Mouse (Mus musculus) thymus, adult 2 months (tissue): ENCODE results near the gene Fadd. TPM values are rescaled to one million over a fixed set of nuclear protein-coding genes. Genes with fewer than 3 reads are reported as not detected.
A peak's percentile ranks its signal among the peaks of the same experiment; 100 is the strongest.

ENCODE experiments used
- DNase-seq: peaks from one replicate; pipeline ENCODE4 v3.0.0; 2021
- H3K27ac ChIP-seq: fragments of 200-500 bp; 2 replicates; pipeline ENCODE4 v1.5.1; 2012; ENCODE audit warnings: low read length, control low read depth; ENCODE audit not compliant: control insufficient read depth, insufficient read depth
- H3K27me3 ChIP-seq: fragments of 200-500 bp; 2 replicates; pipeline ENCODE4 v1.6.1; 2012; ENCODE audit warnings: mild to moderate bottlenecking, low read length, moderate library complexity, mixed read lengths; ENCODE audit not compliant: control insufficient read depth, insufficient read depth
- H3K36me3 ChIP-seq: fragments of 200-500 bp; 2 replicates; pipeline ENCODE4 v1.6.1; 2012; ENCODE audit warnings: mild to moderate bottlenecking, low read length, moderate library complexity; ENCODE audit not compliant: control insufficient read depth, insufficient read depth
- H3K4me1 ChIP-seq: fragments of 200-500 bp; replicated peaks from 2 replicates; pipeline ENCODE4 v1.6.1; 2012; ENCODE audit warnings: low read length; ENCODE audit not compliant: control insufficient read depth, insufficient read depth
- H3K4me3 ChIP-seq: fragments of 200-500 bp; 2 replicates; pipeline ENCODE4 v1.5.1; 2012; ENCODE audit warnings: mild to moderate bottlenecking, low read length, control low read depth, moderate library complexity; ENCODE audit not compliant: control insufficient read depth, insufficient read depth
- CTCF ChIP-seq: fragments of 200-500 bp; IDR thresholded peaks from 2 replicates; pipeline ENCODE4 v1.5.1; 2012; ENCODE audit warnings: mild to moderate bottlenecking, control low read depth, low read length, moderate library complexity, borderline replicate concordance; ENCODE audit not compliant: control insufficient read depth, poor library complexity, insufficient read depth; ENCODE audit errors: extremely low read depth
- POLR2A ChIP-seq: fragments of 200-500 bp; IDR thresholded peaks from 2 replicates; pipeline ENCODE4 v1.6.1; 2012; ENCODE audit warnings: mild to moderate bottlenecking, low read length, control low read depth, moderate library complexity; ENCODE audit not compliant: control insufficient read depth, poor library complexity, insufficient read depth; ENCODE audit errors: extremely low read depth
- WGBS: fragments of 180-500 bp; shearing (Covaris S2); methylation state at CpG from one replicate; pipeline ENCODE4 v1.1.7; 2018; 5-methylcytosine and 5-hydroxymethylcytosine counted together
- polyA plus RNA-seq: library from polyadenylated mRNA; depleted of rRNA; stranded (reverse); fragments of >200 nt; gene quantifications from 2 replicates; pipeline ENCODE4 v1.2.3, GENCODE M21; 2012

Fadd gene
- polyA plus RNA-seq, 1 experiment: 15.2 TPM

GRCm38 (mm10) chr7:144585648-144586047, 3.4 kb upstream of the Fadd start:
- Histone ChIP-seq H3K4me3 (no peak overlapping the region), H3K4me1 (peaks cover 17% of the 10 kb centered on the region), H3K27me3 (no peaks in the 10 kb centered on the region), H3K27ac (no peak overlapping the region), H3K36me3 (no peaks in the 10 kb centered on the region)
- WGBS: 29% methylated on average over 6 of the region's 6 CpGs
- TF ChIP-seq POLR2A (no peak), CTCF (peak; percentile 73; the same call in 1 of the 2 replicates)
- peak; percentile 60 for DNase-seq

- peak; percentile 61 for DNase-seq
- Histone ChIP-seq H3K36me3 (no peaks in the 10 kb centered on the region), H3K27me3 (no peaks in the 10 kb centered on the region), H3K4me3 (no peak overlapping the region), H3K4me1 (peaks cover 18% of the 10 kb centered on the region), H3K27ac (no peak overlapping the region)
- TF ChIP-seq POLR2A (no peak), CTCF (no peak)
- 5% methylated on average over 4 of the region's 4 CpGs for WGBS
Measured at GRCm38 (mm10) chr7:144583619-144584018, 1.4 kb upstream of the Fadd start.

- peak; percentile 82 for DNase-seq
- Histone ChIP-seq H3K27ac (peak overlapping the region; percentile 65), H3K27me3 (no peaks in the 10 kb centered on the region), H3K4me1 (peaks cover 18% of the 10 kb centered on the region), H3K4me3 (peak overlapping the region; percentile 78), H3K36me3 (no peaks in the 10 kb centered on the region)
- TF ChIP-seq POLR2A: no peak
- TF ChIP-seq CTCF: 0 out of 2 replicates have a peak, but pooled peaks have one; percentile 33
- WGBS: under 1% methylated on average over 43 of the region's 43 CpGs
Measured at GRCm38 (mm10) chr7:144581559-144582283, 542 bp downstream of the Fadd start.

GRCm38 (mm10) chr7:144577876-144578275, 4.4 kb downstream of the Fadd start:
- Histone ChIP-seq H3K36me3 (no peaks in the 10 kb centered on the region), H3K27ac (no peak overlapping the region), H3K27me3 (no peaks in the 10 kb centered on the region), H3K4me3 (no peak overlapping the region), H3K4me1 (peaks cover 11% of the 10 kb centered on the region; the same call in 1 of the 2 replicates)
- WGBS: 81% methylated on average over 5 of the region's 5 CpGs
- no peak for DNase-seq
- TF ChIP-seq CTCF: no peak
- no peak for TF ChIP-seq POLR2A

- H3K4me3 ChIP-seq: no peak overlapping the region
- WGBS: 91% methylated on average over 5 of the region's 5 CpGs
- H3K4me1 ChIP-seq: no peaks in the 10 kb centered on the region
- no peaks in the 10 kb centered on the region for H3K27me3 ChIP-seq
- no peaks in the 10 kb centered on the region for H3K36me3 ChIP-seq
- DNase-seq: no peak
- H3K27ac ChIP-seq: no peak overlapping the region
- no peak for TF ChIP-seq CTCF
- TF ChIP-seq POLR2A: no peak
Measured at GRCm38 (mm10) chr7:144572234-144572633, 10.0 kb downstream of the Fadd start.

- H3K36me3 ChIP-seq: no peaks in the 10 kb centered on the region
- H3K27ac ChIP-seq: no peak overlapping the region
- H3K4me1 ChIP-seq: no peaks in the 10 kb centered on the region
- DNase-seq: no peak
- no peaks in the 10 kb centered on the region for H3K27me3 ChIP-seq
- H3K4me3 ChIP-seq: no peak overlapping the region
- TF ChIP-seq POLR2A (no peak), CTCF (no peak)
Measured at GRCm38 (mm10) chr7:144571598-144571997, 10.7 kb downstream of the Fadd start.
